Mouse (Mus musculus) cerebellum, adult 8-10 months (tissue): ENCODE data around the gene Olfr713.

Experiments used
- DNase-seq: peaks from one replicate; pipeline ENCODE4 v3.0.0; 2022

The Olfr713 gene

DNA sequence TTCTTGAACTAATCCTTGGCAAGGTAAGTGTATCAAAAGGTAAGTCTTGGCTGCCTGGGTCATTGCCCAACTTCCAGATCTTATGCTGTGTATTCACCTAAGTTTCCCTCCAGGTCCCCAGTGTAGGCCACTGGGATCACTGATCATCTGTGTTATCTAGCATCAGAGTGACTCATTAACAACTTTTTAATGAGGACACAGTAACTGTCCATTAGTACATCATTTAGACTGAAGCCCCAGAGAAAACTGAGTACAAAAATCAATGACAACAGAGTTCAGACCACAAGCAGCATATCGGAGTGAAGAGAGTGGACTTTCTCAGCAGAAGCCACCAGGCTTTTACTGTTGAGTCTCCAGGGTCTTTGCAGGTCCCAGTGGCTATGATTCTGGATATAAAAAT lies at the start of gene Olfr713:
Gene Olfr713, plus strand, starts transcription at position 301 of the 400 bp plus-strand sequence.
- DNase-seq = no peak

DNA sequence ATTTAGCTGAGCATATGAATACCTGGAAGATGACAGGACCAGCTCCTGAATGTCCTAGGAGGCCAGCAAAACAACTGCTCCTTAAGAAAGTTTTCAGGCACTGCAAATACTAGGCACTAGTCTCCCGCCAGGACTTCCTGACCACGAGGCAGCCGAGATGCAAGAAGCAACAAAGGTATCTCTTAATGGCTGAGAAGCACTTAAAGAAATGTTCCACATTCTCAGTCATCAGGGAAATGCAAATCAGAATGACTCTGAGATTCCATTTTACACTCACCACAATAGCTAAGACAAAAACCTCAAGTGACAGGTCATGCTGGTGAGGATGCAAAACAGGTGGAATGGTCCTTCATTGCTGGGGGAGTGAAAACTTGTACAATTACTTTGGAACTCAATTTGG lies 45.7 kb upstream of the Olfr713 start:
- no peak for DNase-seq

DNA sequence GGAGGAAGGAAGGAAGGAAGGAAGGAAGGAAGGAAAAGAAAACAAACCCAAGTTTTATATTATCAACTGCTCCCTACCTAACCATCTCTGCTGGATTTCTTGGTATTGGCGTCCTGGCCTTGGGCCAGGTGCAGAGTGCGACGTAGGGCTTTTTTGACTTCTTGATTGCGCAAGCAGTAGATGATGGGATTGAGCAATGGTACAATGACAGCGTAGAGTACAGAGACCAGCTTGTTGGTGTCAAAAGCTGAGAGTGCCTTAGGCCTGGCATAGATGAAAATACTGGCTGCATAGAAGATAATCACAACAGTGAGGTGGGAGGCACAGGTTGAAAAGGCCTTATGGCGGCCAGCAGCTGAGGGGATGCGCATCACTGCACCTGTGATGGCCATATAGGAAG lies 30.2 kb upstream of the Olfr713 start:
- no peak for DNase-seq

DNA sequence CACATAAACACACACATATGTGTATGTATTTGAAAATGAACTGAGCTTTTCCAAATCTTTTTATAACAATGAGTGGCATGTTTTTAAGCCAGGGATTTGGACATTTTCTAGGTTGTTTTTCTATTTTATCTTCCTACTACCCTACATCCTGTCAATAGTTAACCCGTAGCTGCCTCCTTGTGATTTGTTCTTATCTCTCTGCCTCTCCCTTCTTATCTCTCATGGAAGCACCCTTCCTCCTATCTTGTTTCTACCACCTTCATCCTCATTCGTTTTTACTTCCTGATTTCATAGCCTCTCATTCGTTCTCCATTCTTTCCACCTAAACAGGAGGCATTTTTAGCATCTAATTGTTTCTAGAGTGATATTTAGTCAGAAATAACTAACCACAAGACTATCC lies 26.8 kb upstream of the Olfr713 start:
- DNase-seq = no peak

DNA sequence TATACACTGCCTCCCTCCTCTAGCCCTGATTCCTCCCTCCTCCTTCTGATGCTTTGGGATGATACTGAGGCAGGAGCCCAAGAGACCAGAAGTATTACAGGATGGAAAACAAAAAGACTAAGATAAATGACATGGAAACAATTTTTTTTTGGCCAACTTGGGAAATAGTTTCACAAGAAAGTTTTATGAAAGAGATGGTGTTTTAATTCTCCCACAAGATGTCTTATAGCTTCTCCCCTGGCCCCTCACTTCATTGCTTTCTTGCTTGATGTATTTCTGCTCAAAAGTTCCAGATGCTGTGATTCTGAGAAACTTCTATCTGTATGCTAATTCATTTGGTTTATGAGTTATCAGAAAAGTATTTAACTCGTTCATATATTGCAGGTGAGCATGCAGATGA lies 25.0 kb upstream of the Olfr713 start, which contains the start of gene Olfr2:
Gene Olfr2, minus strand, starts transcription at position 101 of the 400 bp plus-strand sequence.
- DNase-seq = no peak

DNA sequence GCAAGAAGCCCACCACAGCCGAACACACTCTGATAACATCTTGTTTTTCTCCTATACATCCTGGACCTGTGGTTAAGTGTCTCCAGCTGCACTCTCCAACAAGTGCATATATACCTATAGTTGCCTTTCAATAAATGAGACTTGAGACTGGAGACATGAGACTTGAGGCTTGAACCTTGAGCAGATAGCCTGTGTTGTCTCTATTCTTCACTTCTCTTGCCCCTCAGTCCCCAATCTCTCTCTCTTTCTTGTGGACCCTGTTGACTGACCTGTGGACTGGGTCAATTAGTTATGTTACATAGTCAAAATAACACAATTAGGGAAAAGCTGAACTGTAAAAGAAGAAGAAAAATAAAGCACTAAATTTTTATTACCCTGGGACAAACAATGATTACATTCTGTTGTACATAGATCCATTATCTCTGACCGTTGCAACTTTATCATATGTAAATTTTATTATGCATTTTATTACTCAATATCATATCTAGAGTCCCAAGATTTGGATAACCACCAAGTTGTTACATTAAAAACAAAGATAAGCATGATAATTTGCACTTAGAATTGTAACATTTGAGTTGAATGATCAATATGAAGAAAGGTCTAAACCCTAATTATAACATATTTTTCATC lies 9.1 kb downstream of the Olfr713 start:
- no peak for DNase-seq

DNA sequence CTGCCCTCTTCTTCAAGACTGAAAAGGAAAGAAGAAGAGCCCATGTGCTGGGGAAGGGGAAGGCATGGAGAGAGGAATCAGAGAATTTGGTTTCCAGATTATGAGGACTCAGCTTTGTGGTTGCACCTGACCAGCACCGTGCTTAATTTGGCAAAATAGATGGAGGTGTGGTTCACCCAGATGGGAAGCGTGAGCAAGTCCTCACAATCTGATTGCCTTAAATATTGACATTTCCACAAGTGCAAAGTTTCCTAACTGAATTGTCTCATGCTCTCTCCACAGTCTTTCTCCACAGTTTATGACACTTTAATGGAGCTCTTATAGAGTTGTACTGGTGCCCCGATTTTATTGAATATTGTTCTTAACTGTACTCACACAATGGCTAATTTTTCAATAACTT lies 12.2 kb downstream of the Olfr713 start:
- DNase-seq = no peak

DNA sequence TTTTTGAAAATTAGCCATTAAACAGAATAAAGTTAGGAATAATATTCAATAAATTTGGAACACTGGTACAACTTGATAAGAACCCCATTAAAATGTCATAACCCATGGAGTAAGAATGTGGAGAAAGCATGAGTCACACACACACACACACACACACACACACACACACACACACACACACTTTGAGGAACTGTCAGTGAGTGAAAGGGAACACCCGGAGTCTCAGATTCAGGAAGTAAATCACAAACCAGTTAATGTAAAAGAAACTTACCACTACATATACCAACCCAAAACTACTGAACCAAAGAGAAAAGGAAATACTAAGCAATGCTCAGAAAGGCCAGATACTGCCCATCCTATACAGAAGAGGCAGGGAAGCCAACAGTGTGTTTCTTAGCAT lies 13.4 kb downstream of the Olfr713 start:
- DNase-seq = no peak

DNA sequence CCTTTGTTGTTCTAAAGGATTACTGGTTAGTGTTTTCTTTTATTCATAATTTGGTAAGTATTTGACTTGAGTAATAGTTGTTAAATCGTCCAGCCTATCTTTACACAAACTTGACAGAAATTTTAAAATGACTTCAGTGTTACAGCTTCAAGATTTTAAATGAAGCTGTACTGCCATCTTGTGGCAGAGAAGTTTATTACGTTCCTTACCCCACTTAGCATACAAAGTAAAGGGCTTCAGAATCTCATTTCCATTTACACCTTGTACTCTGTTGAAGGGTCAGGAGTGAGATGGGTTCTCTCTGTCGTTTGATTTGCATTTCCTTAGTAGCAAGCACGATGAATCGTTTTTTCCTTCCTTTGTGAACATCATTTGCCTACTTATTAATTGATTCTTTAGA lies 14.9 kb downstream of the Olfr713 start:
- DNase-seq = peak; percentile 13

DNA sequence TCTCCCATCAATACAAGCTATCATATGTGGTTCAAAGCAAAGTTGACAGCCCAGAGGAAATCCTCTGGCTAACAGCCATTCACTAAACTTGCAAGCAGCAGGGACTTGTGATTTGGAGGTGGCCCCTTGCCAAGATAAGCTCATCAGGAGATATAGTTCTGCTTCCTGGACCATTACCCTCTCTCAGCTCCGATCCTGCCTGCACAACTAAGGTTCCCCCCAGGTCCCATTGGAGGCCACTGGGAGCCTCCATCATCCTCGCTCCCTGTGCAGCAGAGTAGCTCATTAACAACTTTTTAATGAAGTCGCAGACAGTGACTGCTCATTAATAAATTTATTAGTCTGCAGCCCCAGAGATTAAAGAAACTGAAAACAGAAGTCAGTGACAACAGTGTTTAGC lies 16.6 kb downstream of the Olfr713 start:
- DNase-seq = no peak

DNA sequence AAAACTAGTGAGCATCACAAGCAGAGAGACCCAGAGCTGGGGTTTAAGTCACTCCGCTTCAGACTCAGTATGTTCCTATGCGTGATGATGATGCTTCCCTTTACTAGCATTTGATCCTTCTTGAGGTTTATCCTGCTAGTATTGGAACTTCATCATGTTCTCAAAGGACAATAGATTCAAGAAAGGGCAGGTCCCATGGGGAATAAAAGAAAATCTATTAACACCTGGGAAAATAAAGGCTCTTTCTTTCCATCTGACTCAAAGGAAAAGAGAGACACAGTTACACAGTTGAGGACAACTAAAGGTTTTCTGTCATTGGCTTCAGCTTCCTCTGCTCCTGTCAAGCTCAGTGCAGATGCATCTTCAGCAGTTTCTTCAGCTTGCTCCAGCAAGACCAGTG lies 39.7 kb downstream of the Olfr713 start, which contains the start of gene Olfr714:
Gene Olfr714, plus strand, starts transcription at position 301 of the 400 bp plus-strand sequence.
- DNase-seq = no peak
